Mouse (Mus musculus) hindbrain, embryonic 16.5 days (tissue): ENCODE measurements at regions not wholly inside any gene's neighbourhood (a gene's known extent, or its start where the extent isn't known, plus 50 kb on each side); places are given as distances from the start of the nearest gene placed in this dataset.
A peak's percentile ranks its signal among the peaks of the same experiment; 100 is the strongest.

ENCODE experiments used
- ATAC-seq: fragments of 200-750 bp; cut with Nextera tagmentation; 2 replicates; pipeline ENCODE4 v1.8.0; 2017; ENCODE audit warnings: moderate TSS enrichment, moderate library complexity
- H3K27ac ChIP-seq: fragments of 300-500 bp; sonication (generic); 2 replicates; pipeline ENCODE4 v1.5.1; 2014; ENCODE audit warnings: low read depth, mild to moderate bottlenecking, control low read depth, low read length, moderate library complexity
- H3K27me3 ChIP-seq: fragments of 300-500 bp; sonication (generic); replicated peaks from 2 replicates; pipeline ENCODE4 v1.6.1; 2014; ENCODE audit warnings: low read length; ENCODE audit not compliant: control insufficient read depth, insufficient read depth
- H3K36me3 ChIP-seq: fragments of 300-500 bp; sonication (generic); 2 replicates; pipeline ENCODE4 v1.6.1; 2014; ENCODE audit warnings: mild to moderate bottlenecking, low read length, moderate library complexity, mixed read lengths; ENCODE audit not compliant: control insufficient read depth, insufficient read depth
- H3K4me1 ChIP-seq: fragments of 300-500 bp; sonication (generic); 2 replicates; pipeline ENCODE4 v1.6.1; 2014; ENCODE audit warnings: low read depth, low read length; ENCODE audit not compliant: control insufficient read depth, insufficient read depth
- H3K4me2 ChIP-seq: fragments of 300-500 bp; sonication (generic); 2 replicates; pipeline ENCODE4 v1.6.1; 2014; ENCODE audit warnings: mild to moderate bottlenecking, low read length, control low read depth, moderate library complexity
- H3K4me3 ChIP-seq: fragments of 300-500 bp; sonication (generic); 2 replicates; pipeline ENCODE4 v1.5.1; 2014; ENCODE audit warnings: mild to moderate bottlenecking, low read length, control low read depth, moderate library complexity
- H3K9ac ChIP-seq: fragments of 300-500 bp; sonication (generic); 2 replicates; pipeline ENCODE4 v1.6.1; 2014; ENCODE audit warnings: low read depth, mild to moderate bottlenecking, control low read depth, low read length, moderate library complexity
- H3K9me3 ChIP-seq: fragments of 300-500 bp; sonication (generic); 2 replicates; pipeline ENCODE4 v1.6.1; 2014; ENCODE audit warnings: mild to moderate bottlenecking, low read length, moderate library complexity; ENCODE audit not compliant: control insufficient read depth
- WGBS: fragments of 180-500 bp; shearing (Covaris S2); extraction: QIAGEN DNeasy Blood & Tissue Kit; methylation state at CpG from one replicate; pipeline ENCODE4 v1.1.7; 2014; 5-methylcytosine and 5-hydroxymethylcytosine counted together

DNA sequence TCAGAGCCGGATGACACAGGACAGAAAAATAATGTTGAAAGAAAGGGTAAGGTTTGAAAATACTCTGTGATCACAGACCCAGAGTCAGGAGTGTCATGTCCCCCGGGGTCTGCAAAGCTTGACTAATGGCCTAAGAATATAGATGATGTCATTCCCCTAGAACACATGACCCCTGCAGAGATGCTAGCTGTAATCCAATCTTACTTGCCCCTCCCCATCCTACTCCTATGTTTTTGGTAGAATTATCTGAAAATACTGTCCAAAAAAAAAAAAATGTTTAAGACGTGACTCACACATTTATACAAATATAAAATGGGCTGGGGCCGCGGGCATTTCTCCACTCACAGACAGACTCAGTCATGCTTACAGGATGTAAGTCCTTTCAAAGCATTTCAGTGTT, 210.3 kb upstream of the Jmjd1c start:
- H3K4me1 ChIP-seq = no peaks in the 10 kb centered on the region
- no peak overlapping the region for H3K9ac ChIP-seq
- H3K27me3 ChIP-seq = no peaks in the 10 kb centered on the region
- H3K4me2 ChIP-seq = no peak overlapping the region
- no peak for ATAC-seq
- WGBS = 78% methylated on average over 5 of the region's 5 CpGs
- no peak overlapping the region for H3K27ac ChIP-seq
- no peaks in the 10 kb centered on the region for H3K9me3 ChIP-seq
- no peaks in the 10 kb centered on the region for H3K36me3 ChIP-seq
- no peak overlapping the region for H3K4me3 ChIP-seq

GRCm38 (mm10) chr10:66889786-66890555, 206.0 kb upstream of the Jmjd1c start:
- no peak overlapping the region for H3K4me2 ChIP-seq
- H3K9ac ChIP-seq = no peak overlapping the region
- WGBS = 90% methylated on average over 12 of the region's 12 CpGs
- H3K27me3 ChIP-seq = no peaks in the 10 kb centered on the region
- no peak for ATAC-seq
- no peaks in the 10 kb centered on the region for H3K9me3 ChIP-seq
- no peaks in the 10 kb centered on the region for H3K4me1 ChIP-seq
- no peaks in the 10 kb centered on the region for H3K36me3 ChIP-seq
- no peak overlapping the region for H3K4me3 ChIP-seq
- no peak overlapping the region for H3K27ac ChIP-seq

GRCm38 (mm10) chr10:66891811-66892210, 204.1 kb upstream of the Jmjd1c start:
- no peak overlapping the region for H3K4me2 ChIP-seq
- ATAC-seq = no peak
- no peak overlapping the region for H3K27ac ChIP-seq
- no peak overlapping the region for H3K9ac ChIP-seq
- H3K4me1 ChIP-seq = no peaks in the 10 kb centered on the region; the same call in 1 of the 2 replicates
- H3K4me3 ChIP-seq = no peak overlapping the region
- no peaks in the 10 kb centered on the region for H3K9me3 ChIP-seq
- H3K27me3 ChIP-seq = no peaks in the 10 kb centered on the region
- 93% methylated on average over 1 of the region's 1 CpGs for WGBS
- H3K36me3 ChIP-seq = no peaks in the 10 kb centered on the region

GRCm38 (mm10) chr10:66893836-66894235, 202.1 kb upstream of the Jmjd1c start:
- no peak overlapping the region for H3K27ac ChIP-seq
- no peak for ATAC-seq
- no peaks in the 10 kb centered on the region for H3K27me3 ChIP-seq
- H3K4me3 ChIP-seq = no peak overlapping the region
- no peaks in the 10 kb centered on the region for H3K9me3 ChIP-seq
- H3K9ac ChIP-seq = no peak overlapping the region
- peaks cover 4% of the 10 kb centered on the region; the same call in 1 of the 2 replicates for H3K4me1 ChIP-seq
- WGBS = 68% methylated on average over 14 of the region's 14 CpGs
- no peaks in the 10 kb centered on the region for H3K36me3 ChIP-seq
- no peak overlapping the region for H3K4me2 ChIP-seq

DNA sequence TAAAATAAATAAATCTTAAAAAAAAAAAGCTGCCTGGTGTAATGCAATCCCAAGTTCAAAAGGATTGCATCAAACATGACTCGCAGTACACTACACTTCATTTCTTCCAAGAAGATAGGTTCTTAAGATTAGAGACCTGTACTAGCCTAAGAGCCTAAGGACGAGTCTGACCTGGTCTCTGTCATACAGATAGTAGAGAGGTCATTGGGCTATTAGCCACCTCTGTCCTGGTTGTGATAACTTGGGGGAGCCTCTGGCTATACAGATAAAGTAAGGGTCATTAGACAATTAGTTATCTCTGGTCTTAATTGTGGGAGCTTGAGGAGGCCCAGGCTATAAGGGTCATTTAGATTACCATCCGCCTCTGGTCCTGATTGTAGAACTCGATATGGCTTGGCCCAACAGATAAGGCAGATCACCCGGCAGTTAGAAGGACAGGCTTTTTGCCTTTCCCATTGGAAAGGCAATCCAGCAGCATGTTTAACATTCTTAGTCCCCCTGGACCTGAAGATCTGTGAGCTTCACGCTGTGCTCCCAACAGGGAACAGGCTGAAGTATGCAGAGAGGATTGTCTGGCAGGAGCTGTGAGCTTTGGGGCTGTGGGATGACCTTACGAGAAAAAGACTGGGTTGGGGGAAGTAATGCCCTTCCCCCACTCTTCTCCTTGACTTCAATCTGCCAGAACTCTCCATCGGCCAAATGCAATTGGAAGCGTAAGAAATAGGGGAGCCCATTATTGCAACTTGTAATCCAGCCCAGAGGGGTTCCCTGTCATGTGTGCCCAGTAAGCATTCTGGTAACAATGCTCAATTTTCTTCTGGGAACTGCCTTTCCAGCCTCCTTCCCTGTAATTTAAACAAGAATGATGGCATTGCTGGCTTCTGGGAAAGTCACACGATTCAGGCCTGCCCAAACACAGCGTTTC, 199.0 kb upstream of the Jmjd1c start:
- no peak for ATAC-seq
- H3K36me3 ChIP-seq = no peaks in the 10 kb centered on the region
- no peak overlapping the region for H3K9ac ChIP-seq
- H3K4me3 ChIP-seq = no peak overlapping the region
- no peak overlapping the region for H3K4me2 ChIP-seq
- peaks cover 13% of the 10 kb centered on the region for H3K4me1 ChIP-seq
- H3K27me3 ChIP-seq = no peaks in the 10 kb centered on the region
- no peaks in the 10 kb centered on the region for H3K9me3 ChIP-seq
- WGBS = 29% methylated on average over 11 of the region's 11 CpGs
- no peak overlapping the region for H3K27ac ChIP-seq

DNA sequence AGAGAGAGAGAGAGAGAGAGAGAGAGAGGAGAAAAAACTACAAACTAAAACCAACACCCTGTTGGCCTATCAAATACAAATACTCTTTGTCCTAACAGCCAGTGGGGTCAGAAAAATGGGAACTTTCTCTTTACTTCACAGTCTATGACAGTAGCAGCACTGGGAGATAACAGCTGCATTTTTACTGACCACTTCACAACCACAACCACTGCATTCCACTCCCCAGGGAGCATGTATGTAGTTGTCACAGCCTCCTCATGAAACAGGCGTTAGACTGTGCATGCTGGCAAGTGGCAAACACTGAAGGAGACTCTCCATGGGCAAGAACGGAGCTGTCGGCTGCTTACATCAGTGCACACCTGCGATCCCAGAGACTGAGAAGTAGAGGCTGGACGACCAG, 196.2 kb upstream of the Jmjd1c start:
- Histone ChIP-seq H3K4me2 (no peak overlapping the region), H3K27me3 (no peaks in the 10 kb centered on the region), H3K27ac (no peak overlapping the region), H3K9ac (no peak overlapping the region), H3K9me3 (no peaks in the 10 kb centered on the region), H3K4me3 (no peak overlapping the region), H3K4me1 (peaks cover 13% of the 10 kb centered on the region), H3K36me3 (no peaks in the 10 kb centered on the region)
- 90% methylated on average over 5 of the region's 5 CpGs for WGBS
- ATAC-seq = no peak

- Histone ChIP-seq H3K4me2 (no peak overlapping the region), H3K4me3 (no peak overlapping the region), H3K27me3 (no peaks in the 10 kb centered on the region), H3K9ac (no peak overlapping the region), H3K27ac (no peak overlapping the region), H3K36me3 (no peaks in the 10 kb centered on the region), H3K4me1 (peaks cover 13% of the 10 kb centered on the region), H3K9me3 (no peaks in the 10 kb centered on the region)
- ATAC-seq = no peak
- WGBS = 57% methylated on average over 10 of the region's 10 CpGs
These were observed 195.1 kb upstream of the Jmjd1c start for GRCm38 (mm10) chr10:66900781-66901180.

- H3K9me3 ChIP-seq = no peaks in the 10 kb centered on the region
- ATAC-seq = 0 out of 2 replicates have a peak, but pooled peaks have one; percentile 21
- under 1% methylated on average over 9 of the region's 9 CpGs for WGBS
- H3K4me3 ChIP-seq = peak overlapping the region; percentile 17
- no peaks in the 10 kb centered on the region for H3K36me3 ChIP-seq
- H3K27ac ChIP-seq = no peak overlapping the region
- H3K9ac ChIP-seq = peak overlapping the region; percentile 35
- peaks cover 13% of the 10 kb centered on the region for H3K4me1 ChIP-seq
- no peaks in the 10 kb centered on the region for H3K27me3 ChIP-seq
- H3K4me2 ChIP-seq = peak overlapping the region; percentile 53
These were observed 194.1 kb upstream of the Jmjd1c start for GRCm38 (mm10) chr10:66901873-66902272.
